Mouse (Mus musculus) heart, embryonic 11.5 days (tissue): ENCODE data around the gene Casc3. TPM values are rescaled to one million over a fixed set of nuclear protein-coding genes. Genes with fewer than 3 reads are reported as not detected.

Experiments
- ATAC-seq: fragments of 200-750 bp; cut with Nextera tagmentation; replicated peaks from 2 replicates; pipeline ENCODE4 v1.8.0; 2017; ENCODE audit warnings: moderate library complexity; ENCODE audit not compliant: insufficient number of reproducible peaks, low FRiP score, low TSS enrichment
- H3K27ac ChIP-seq: fragments of 300-500 bp; sonication (generic); 2 replicates; pipeline ENCODE4 v1.5.1; 2014; ENCODE audit warnings: mild to moderate bottlenecking, low read depth, low read length
- H3K27me3 ChIP-seq: fragments of 300-500 bp; sonication (generic); 2 replicates; pipeline ENCODE4 v1.6.1; 2014; ENCODE audit warnings: mild to moderate bottlenecking, low read length, mixed read lengths; ENCODE audit not compliant: control insufficient read depth, insufficient read depth
- H3K36me3 ChIP-seq: fragments of 300-500 bp; sonication (generic); 2 replicates; pipeline ENCODE4 v1.6.1; 2014; ENCODE audit warnings: mild to moderate bottlenecking, low read length, moderate library complexity, mixed read lengths; ENCODE audit not compliant: control insufficient read depth, insufficient read depth
- H3K4me1 ChIP-seq: fragments of 300-500 bp; sonication (generic); 2 replicates; pipeline ENCODE4 v1.6.1; 2014; ENCODE audit warnings: low read length; ENCODE audit not compliant: control insufficient read depth, insufficient read depth
- H3K4me2 ChIP-seq: fragments of 300-500 bp; sonication (generic); 2 replicates; pipeline ENCODE4 v1.6.1; 2014; ENCODE audit warnings: mild to moderate bottlenecking, moderate library complexity
- H3K4me3 ChIP-seq: fragments of 300-500 bp; sonication (generic); 2 replicates; pipeline ENCODE4 v1.5.1; 2014; ENCODE audit warnings: low read depth, low read length
- H3K9ac ChIP-seq: fragments of 300-500 bp; sonication (generic); 2 replicates; pipeline ENCODE4 v1.6.1; 2014; ENCODE audit warnings: mild to moderate bottlenecking, low read depth, low read length, moderate library complexity
- H3K9me3 ChIP-seq: fragments of 300-500 bp; sonication (generic); replicated peaks from 2 replicates; pipeline ENCODE4 v1.6.1; 2016; ENCODE audit warnings: low read length; ENCODE audit not compliant: control insufficient read depth
- WGBS: fragments of 180-500 bp; shearing (Covaris S2); extraction: QIAGEN DNeasy Blood & Tissue Kit; methylation state at CpG from one replicate; pipeline ENCODE4 v1.1.7; 2014; ENCODE audit not compliant: insufficient replicate concordance; 5-methylcytosine and 5-hydroxymethylcytosine counted together
- polyA plus RNA-seq: library from polyadenylated mRNA; unstranded; fragments of >200 nt; fragmentation: Nextera tagmentation; extraction: Ambion mirVana; gene quantifications from 2 replicates; pipeline ENCODE4 v1.2.1, GENCODE M21; 2014

The Casc3 gene
- polyA plus RNA-seq, 1 experiment from 2014 or later = 22.2 TPM

GRCm38 (mm10) chr11:98765421-98766309 lies 39.0 kb upstream of the Casc3 start:
- Histone ChIP-seq H3K9ac (0 out of 2 replicates have a peak overlapping the region, but pooled peaks have one; percentile 1), H3K4me1 (peaks cover 51% of the 10 kb centered on the region), H3K9me3 (no peaks in the 10 kb centered on the region), H3K4me2 (peak overlapping the region; percentile 22), H3K27me3 (no peaks in the 10 kb centered on the region), H3K27ac (peak overlapping the region; percentile 62), H3K36me3 (peaks cover 25% of the 10 kb centered on the region), H3K4me3 (no peak overlapping the region)
- 0 out of 2 replicates have a peak, but pooled peaks have one; percentile 8 for ATAC-seq
- WGBS = 51% methylated on average over 9 of the region's 9 CpGs

DNA sequence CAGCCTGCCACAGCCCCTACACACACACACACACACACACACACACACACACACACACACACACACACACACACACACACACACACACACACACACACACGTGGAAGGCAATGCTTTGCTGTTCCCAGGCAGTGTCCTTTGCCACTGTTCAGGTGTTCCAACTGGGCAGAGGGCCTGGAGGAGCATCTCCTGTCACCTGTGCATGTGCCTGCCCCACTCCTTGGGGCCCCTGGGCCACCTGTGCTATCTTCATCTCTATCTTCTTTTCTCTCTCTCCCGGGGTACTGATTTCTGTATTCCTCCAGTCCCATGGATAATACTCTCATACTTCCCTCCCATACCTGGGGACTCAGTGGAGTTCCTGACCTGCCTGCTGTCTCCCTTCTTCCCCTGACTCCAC lies 38.4 kb upstream of the Casc3 start:
- H3K36me3 ChIP-seq = peaks cover 22% of the 10 kb centered on the region
- ATAC-seq = no peak
- no peaks in the 10 kb centered on the region for H3K27me3 ChIP-seq
- H3K4me2 ChIP-seq = no peak overlapping the region
- no peak overlapping the region for H3K27ac ChIP-seq
- H3K4me3 ChIP-seq = no peak overlapping the region
- H3K9me3 ChIP-seq = no peaks in the 10 kb centered on the region
- H3K9ac ChIP-seq = no peak overlapping the region
- H3K4me1 ChIP-seq = peaks cover 55% of the 10 kb centered on the region
- 23% methylated on average over 1 of the region's 2 CpGs for WGBS

- H3K9ac ChIP-seq = no peak overlapping the region
Measured at GRCm38 (mm10) chr11:98766816-98767215, 37.9 kb upstream of the Casc3 start.

DNA sequence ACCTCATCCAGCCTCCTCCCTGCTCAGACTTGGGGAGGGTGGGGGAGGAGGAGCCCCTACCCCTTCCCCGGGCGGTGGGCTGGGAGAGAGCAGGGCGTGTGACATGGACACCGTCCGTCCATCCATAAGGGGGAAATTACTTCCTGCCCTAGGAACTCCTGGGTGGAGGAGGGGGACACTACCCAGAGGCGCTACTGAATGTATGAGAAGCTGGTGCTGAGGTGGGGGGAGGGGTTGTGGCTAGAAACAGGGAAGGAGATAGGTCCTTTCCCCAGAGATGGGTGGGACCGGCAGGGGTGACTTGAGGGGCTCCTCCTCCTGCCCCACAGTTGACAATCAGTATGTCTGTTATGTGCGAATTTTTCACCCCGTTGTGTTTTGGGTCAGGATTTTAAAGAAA lies 37.4 kb upstream of the Casc3 start:
- Histone ChIP-seq H3K36me3 (peaks cover 17% of the 10 kb centered on the region), H3K9me3 (no peaks in the 10 kb centered on the region), H3K4me2 (peak overlapping the region; percentile 68), H3K4me1 (peaks cover 64% of the 10 kb centered on the region), H3K27me3 (no peaks in the 10 kb centered on the region), H3K4me3 (peak overlapping the region; percentile 38), H3K9ac (no peak overlapping the region), H3K27ac (peak overlapping the region; percentile 57)
- WGBS = 7% methylated on average over 9 of the region's 9 CpGs
- 0 out of 2 replicates have a peak, but pooled peaks have one; percentile 10 for ATAC-seq

More at GRCm38 (mm10) chr11:98766816-98767215, 37.9 kb upstream of the Casc3 start:
- Histone ChIP-seq H3K27me3 (no peaks in the 10 kb centered on the region), H3K9me3 (no peaks in the 10 kb centered on the region), H3K4me2 (peak overlapping the region; percentile 68), H3K36me3 (peaks cover 20% of the 10 kb centered on the region), H3K4me3 (peak overlapping the region; percentile 38; the same call in 1 of the 2 replicates), H3K27ac (peak overlapping the region; percentile 57), H3K4me1 (peaks cover 60% of the 10 kb centered on the region)
- WGBS = 58% methylated on average over 5 of the region's 5 CpGs
- no peak; the same call in 1 of the 2 replicates for ATAC-seq

DNA sequence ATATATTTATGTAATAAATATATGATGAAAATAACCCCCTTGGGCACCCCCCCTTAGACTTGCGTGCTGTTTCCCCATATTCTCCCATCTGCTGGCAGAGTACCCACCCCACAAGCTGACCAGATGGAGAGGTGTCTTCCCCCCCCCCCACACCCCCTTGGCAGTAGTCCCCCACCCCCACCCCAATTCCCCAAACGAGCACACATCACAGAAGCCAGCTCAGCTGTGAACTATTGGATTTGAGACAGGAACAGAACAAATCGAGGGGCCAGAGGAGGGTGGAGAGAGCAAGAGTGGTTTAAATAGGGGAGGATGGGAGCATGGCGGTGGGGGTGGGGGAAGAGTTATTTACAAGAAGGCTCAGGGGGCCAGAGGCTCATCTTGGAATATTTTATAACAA lies 37.0 kb upstream of the Casc3 start:
- 22% methylated on average over 4 of the region's 4 CpGs for WGBS
- no peak for ATAC-seq
- Histone ChIP-seq H3K36me3 (peaks cover 17% of the 10 kb centered on the region), H3K27ac (peak overlapping the region; percentile 96), H3K4me1 (peaks cover 69% of the 10 kb centered on the region), H3K9me3 (no peaks in the 10 kb centered on the region), H3K4me2 (peak overlapping the region; percentile 68), H3K9ac (peak overlapping the region; percentile 71), H3K4me3 (peak overlapping the region; percentile 38), H3K27me3 (no peaks in the 10 kb centered on the region)

DNA sequence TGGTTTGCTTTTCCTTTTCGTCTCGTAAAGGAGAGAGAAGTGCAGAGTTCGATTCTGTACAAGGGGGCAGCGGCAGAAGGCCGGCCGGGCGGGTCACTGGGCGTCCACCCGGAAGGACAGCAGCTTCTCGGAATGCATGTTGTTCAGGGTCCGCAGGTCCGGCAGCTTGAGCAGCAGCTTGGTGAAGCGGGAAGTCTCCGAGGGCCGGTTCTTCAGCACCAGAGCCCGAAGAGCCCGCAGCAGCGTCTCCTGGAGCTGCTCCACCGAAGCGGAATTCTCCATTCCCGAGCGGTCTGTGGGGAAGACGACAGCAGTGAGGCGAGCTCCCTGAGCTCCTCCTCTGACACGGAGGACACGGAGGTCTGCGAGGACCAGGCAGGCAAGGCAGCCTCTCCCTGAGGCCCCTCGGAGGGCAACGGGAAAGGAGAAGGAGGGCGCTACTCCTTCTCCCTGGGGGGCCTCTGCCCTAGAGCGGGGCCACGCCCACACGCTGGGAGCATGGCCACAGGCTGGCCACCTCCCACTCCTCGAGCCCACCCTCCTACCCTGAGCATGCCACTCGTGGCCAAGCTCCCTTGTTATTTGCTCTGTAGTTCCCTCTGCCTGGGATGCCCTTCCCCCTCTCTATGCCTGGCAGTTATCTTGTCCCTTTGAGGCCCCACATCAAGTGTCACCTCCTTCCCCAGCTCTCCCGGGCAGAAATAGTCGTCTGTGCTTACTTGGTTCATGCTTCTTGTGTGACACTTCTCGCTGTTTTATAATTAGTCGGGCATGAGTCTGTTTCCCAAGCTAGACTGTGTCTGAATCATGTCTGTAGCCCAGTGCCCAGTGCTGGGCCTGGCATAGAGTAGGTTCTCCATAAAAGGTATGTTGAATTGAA lies 36.3 kb upstream of the Casc3 start:
- H3K4me1 ChIP-seq = peaks cover 70% of the 10 kb centered on the region
- H3K27ac ChIP-seq = peak overlapping the region; percentile 96
- peak overlapping the region; percentile 38 for H3K4me3 ChIP-seq
- no peaks in the 10 kb centered on the region for H3K27me3 ChIP-seq
- no peaks in the 10 kb centered on the region for H3K9me3 ChIP-seq
- WGBS = 12% methylated on average over 37 of the region's 39 CpGs
- H3K9ac ChIP-seq = peak overlapping the region; percentile 71
- peak overlapping the region; percentile 68 for H3K4me2 ChIP-seq
- H3K36me3 ChIP-seq = peaks cover 13% of the 10 kb centered on the region
- ATAC-seq = peak; percentile 48

DNA sequence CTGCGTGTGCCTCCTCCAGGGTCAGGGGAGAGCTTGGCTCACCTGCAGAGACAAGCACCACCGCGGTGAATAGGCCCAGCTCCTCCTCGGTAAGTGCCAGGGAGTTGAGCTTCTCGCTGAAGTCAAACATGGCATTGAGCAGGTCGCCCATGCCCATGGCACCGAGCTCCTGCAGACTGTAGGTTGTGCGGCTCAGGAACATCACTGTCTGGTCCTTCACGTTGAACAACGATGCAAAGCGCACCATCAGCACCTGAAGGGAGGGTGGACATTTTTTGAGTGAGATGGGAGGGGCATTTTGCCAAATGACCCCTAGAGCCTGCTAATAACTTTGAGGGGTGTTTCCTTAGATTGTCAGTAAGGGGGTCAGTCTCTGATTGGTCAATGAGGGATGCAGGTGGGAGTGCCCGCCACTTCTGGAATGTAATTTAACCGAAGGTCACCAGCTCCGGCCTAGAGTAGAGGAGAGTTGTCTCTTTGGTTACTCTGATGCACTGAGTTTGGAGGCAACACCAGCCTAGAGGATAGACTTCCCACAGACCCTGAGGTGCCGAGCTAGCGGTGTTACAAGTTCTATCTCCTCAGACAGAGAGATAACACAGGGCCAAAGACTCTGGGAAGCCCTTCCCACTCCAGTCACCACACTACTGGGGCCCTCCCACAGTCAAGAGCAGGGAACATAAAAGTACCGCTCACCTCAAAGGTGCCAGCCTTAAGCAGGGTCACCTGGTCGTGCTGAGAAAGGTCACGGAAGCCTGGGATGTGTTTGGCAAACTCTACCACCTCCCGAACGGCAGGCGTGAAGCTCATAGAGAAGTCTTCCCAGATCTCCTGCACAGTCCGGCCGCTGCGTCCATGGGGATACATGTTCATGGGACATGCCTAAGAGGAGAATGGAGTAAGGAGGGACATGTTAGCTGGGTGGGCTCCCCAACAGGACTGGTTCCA lies 35.4 kb upstream of the Casc3 start:
- Histone ChIP-seq H3K9me3 (no peaks in the 10 kb centered on the region), H3K4me2 (peak overlapping the region; percentile 68), H3K9ac (0 out of 2 replicates have a peak overlapping the region, but pooled peaks have one; percentile 43), H3K27me3 (no peaks in the 10 kb centered on the region), H3K27ac (peak overlapping the region; percentile 96), H3K4me1 (peaks cover 72% of the 10 kb centered on the region), H3K4me3 (peak overlapping the region; percentile 38), H3K36me3 (peaks cover 10% of the 10 kb centered on the region; the same call in 1 of the 2 replicates)
- no peak for ATAC-seq
- 73% methylated on average over 25 of the region's 25 CpGs for WGBS
